Mouse (Mus musculus): ENCODE measurements around the gene Smpdl3a.

Smpdl3a gene

DNA sequence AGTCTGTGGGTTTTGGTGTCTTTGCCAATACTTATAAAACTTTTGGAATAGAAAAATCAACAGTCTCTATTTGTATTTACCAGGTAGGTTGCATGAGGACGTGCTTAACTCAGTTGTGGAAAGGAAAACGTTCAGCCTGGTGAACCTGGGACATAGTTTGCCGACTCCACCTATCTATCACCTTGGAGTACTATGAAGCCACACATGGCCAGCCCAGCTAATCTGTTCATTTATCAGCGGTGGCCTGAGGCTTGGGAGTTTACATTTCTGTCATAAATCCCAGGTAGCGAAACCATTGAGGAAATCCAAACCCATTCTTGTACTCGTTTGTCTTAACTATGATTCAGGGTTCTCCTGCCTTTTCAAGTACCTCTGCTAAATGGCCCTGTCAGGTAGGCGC, at the start of gene Smpdl3a:
TSS of gene Smpdl3a (plus strand) at position 318 of the 400 bp plus-strand sequence.
- DNase-seq (ENCODE audit: low read depth) = no peak

DNA sequence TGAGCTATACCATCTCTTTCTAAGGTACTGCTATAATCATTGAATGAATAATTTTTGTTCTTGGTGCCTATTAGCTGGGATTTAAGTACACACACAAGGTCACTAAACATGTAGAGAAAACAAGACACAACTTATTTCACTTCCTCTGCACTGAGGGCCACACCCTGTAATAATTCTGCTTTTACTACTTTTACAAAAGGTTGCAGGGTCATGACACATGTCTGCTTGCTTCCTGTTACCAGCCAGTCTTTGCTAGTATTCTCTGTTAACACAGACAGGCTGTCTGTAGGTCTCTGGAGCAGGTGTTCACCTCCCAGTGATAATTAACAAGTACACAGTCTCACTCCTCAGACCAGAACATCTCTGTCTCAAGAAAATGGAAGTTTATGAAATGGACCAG, 48.7 kb upstream of the Smpdl3a start:
- no peak for DNase-seq (ENCODE audit: low read depth)

DNA sequence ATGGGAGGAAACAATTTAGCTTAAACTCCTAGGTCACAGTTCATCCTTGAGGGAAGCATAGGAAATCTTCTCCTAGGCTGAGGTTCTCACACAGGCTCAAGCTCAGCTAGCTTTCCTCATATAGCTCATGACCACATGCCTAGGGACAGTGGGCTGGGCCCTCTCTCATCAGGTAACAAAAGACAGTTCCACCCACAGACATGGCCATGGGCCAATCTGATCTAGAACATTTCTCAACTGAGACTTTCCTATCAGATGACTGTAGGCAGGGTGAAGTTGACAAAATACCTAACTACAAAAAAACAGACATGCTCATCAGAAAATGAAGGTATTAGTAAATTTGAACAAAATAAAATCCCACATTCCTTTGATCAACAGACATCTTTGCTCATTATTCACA, 47.0 kb upstream of the Smpdl3a start:
- no peak for DNase-seq (ENCODE audit: low read depth)

DNA sequence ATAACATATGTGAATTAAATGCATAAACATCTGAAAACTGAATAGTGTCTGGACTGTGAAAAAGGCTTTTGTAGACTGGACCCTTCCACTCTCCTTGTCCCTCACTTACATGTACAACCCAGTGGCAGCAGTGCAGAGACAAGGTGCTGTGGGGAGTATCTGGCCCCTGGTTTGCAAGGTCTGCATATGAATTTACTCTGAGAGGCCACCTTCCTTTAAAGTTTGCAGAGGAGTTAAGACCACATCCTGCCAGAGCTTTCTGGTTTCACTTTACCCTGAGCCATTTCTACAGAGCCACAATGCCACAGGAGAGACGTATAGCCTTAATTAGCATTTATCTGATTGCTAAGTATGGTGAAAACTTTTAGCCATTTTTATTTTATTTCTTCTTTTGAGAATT, 40.8 kb upstream of the Smpdl3a start:
- no peak for DNase-seq (ENCODE audit: low read depth)

DNA sequence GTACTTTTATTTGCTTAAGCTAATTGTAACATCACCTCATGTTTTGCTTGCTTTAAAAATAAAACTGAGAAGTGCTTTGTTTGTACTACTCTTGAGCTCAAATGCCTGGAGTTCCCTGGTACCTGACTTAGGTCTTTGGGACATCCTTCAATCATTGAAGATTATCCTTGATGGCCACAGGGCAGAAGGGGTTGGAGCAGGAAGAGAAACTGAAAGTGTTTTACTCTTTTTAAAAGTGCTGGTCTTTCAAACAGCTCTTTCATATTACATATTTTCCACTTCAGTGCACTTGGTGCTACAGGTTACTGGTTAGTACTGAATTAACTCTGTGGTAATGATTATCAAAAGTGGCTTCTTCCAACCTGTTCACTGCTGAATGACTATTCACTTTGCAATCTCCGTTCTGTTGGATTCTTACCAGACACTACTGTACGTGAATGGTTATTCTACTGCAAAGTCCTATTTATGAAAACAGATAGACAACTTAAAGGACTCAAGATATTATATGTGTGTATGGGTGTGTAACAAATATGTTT, 38.9 kb upstream of the Smpdl3a start:
- no peak for DNase-seq (ENCODE audit: low read depth)

DNA sequence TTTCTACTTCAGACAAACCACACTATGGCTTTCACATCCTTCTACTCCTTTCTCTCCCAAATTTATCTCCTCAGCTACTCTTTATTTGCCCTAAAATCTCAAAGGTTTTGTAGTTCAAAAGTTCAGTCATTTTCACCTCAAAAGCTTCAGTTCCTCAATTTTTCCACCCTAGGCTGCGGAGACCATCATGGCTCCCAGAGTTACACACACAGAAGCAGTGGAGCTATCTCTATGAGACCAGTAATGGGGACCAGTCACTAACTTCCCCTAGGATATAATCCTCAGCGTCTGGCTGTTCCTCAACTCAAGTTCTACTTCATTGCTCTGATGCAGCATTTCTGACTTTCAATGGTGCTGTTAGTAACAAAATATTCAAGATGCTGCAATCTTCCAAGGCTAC, 35.1 kb upstream of the Smpdl3a start:
- DNase-seq (ENCODE audit: low read depth) = no peak

DNA sequence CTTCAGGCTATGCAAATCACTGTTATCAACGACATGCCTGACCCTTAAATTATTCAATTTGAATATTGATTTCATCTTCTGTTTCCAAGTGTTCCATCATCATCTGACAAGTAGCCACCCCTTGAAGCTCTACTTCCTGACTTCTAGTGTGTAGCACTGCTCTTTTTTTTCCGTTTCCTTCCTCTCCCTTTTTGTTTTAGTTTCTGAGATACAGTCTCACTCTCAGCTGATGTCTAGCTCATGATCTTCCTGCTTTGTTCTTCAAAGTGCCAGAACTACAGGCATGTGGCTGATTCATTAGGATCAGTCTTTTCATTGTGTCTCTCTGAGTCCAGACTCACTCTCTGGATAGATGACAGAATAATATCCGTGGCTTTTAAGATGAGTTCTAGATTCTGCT, 33.4 kb upstream of the Smpdl3a start:
- DNase-seq (ENCODE audit: low read depth) = no peak

DNA sequence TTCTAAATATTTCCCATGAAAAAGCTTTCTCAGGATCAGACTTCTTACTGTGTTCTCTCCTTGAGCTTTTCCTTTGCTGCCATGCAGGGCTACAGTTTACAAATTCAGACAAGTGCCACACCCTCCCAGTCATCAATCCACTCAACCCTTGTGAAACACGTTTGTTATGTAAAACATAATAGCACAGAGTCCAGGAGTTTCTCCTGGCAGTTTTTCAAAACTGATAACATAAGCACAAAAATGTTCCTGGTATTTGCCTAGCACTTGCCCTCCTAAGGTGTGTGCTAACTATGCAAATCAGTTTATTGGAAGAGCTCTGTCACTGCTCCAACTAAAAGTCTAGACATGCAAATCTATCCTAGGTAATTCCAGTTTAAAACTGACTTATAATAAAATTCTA, 31.1 kb upstream of the Smpdl3a start:
- DNase-seq (ENCODE audit: low read depth) = no peak

DNA sequence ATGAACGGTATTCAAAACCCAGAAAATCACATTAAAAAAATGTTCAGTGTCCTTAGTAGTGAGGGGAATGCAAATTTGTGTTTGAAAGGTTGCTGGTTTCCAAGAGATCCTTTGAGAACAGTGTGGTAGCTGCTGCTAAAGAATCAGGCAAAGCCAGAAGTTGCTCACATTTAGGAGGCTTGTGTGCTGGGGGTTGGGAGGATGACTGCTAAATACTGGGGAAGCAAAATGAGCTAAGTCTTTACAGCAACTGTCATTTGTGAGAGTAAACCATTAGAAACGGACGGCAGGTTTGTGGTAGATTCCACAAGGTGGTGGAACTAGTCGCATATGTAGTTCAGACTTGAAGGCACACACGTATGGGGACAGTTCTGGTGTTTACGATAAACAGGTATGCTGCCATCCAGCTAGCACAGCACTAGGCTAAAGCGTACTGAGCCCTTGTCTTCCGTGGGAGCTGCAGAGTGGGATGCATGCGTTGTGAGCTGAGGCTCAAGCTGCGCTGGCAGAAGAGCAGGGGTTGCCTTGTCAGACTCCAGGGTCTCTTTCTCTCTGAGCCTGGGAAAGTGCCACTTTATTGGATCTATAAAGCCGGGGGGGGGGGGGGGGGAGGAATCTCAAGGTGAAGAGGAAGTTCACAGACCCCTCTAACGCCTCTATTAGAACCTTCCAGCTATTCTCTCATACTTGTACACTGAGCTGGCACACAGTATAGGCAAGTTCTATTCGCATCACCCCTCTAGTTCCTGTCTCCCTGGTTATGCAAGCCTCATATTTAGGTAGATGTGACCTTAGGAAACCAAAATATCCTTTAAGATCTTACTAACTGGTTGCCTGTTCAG, 10.6 kb upstream of the Smpdl3a start:
- DNase-seq (ENCODE audit: low read depth) = no peak

DNA sequence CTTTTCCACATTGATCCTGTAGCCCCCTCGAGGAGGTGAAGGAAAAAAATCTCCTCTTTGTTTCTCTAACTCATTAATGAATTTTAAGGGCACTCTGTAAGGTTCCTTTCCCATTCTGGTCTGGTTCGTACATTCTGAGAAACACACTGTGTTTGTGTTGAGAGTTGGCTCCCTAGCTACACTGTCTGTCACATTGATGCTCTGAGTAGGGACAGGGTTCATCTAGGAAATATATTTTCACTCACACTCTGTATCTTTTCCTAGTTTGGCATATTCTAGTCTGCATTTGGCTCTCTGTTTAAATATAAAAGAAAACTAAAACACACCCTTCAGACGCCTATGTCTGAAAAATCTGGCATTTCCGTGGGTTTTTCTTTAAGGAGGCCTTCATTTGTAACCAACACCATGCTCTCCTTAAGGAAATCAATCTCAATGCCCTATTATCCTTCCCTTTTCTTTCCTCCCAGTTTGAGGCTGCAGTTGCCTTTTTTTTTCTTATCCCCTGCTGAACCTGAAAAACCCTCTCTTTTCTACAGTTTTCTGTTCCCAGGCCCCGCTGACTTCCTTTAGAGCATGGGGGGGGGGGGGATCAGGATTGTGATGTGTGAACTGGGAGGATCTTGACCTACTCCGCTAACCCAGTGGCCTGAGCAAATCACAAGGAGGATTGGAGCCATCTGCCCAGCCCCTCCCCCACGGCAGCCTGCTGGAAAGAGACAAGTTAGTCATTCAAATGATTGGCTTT, 9.8 kb upstream of the Smpdl3a start:
- peak; percentile 70 for DNase-seq (ENCODE audit: low read depth)

DNA sequence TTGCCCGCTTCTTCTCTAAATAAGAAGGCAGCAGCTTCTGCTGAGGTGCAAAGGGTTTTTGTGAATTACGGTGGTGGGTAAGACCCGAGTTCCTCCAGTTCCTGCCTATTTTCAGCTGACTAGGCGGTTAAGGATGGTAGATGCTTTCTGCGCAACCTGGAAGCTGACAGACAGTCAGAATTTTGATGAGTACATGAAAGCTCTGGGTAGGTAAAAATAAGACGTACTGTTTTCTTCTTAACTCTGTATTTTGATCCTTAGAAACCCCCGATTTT, 9.3 kb upstream of the Smpdl3a start, which contains the start of gene Fabp7:
TSS of gene Fabp7 (plus strand) at position 6 of the 275 bp plus-strand sequence.
- no peak for DNase-seq (ENCODE audit: low read depth)

DNA sequence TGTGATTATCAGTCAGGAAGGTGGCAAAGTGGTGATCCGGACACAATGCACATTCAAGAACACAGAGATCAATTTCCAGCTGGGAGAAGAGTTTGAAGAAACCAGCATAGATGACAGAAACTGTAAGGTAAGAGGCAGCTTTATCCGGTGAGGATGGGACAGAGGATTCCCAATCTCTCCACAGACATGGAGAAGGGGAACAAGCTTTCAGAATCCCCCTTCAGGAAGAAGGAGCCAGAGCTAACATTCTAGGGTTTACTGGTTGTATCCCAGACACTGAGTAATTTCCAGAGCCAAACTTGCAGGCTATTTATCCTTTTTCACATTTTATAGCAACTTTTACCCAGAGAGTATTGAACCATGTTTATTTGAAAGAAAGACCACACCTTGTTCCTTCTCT, 8.6 kb upstream of the Smpdl3a start:
- no peak for DNase-seq (ENCODE audit: low read depth)

DNA sequence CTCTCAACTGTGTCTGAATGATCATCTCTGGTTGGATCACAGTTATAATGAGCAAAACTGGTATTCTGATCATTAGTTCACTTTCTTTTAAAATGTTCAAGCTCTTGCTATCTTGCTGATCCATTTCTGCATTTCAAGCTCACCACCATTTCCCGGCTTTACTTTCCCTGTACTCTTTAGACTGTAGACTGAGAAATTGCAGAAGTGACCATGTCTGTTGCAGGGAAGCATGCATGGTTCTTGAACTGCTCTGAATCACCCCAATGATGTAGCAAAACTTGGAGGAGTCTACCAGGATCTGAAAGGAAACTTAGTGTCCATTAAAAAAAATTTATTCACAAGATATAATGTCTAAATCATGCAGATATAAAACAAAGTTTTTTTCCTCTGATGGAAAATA, 1.2 kb upstream of the Smpdl3a start:
- no peak for DNase-seq (ENCODE audit: low read depth)

DNA sequence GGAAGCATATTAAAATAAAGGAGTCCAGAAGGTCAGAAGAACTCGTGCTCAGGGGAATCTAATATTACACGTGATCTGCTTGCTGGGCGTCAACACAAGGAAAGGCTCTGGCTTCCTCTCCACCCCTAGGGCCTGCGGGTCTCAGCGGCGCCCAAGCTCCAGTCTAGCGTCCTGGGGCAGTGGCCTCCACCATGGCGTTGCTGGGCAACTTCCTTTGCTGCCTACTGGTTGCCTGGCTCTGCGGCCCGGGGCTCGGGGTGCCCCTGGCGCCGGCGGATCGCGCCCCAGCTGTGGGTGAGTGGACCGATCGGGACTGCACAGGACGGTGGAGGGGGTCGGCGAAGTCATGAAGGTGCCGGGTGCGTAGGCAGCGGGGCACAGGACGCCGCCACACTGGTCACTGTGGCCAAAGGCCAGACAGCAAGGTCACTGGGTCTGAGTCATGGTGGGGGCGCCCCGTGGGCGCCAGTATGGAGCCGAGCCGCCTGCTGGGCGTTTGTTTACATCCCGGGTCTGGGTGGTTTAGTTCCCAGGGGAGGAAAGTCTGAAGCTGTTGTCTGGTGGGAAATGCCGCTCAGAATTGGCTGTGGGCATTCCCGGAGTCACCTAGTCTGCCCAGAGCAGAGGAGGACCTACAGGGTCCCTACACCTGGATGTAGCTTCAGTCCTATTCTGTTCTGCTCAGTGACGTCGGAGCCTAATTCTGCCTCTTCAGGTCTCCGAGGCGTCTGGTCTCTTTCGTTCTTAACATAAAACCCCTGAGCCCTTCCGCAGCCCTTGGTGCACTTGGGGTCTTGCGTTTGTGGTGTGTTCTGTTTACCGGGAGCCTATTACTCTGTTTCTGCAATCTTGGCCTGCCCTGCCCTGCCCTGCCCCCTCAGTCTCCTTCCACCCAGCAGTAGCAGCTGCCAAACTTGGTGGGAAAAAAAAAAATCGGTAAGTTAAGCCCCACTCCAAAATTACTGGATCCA, 641 bp downstream of the Smpdl3a start:
- no peak for DNase-seq (ENCODE audit: low read depth)

DNA sequence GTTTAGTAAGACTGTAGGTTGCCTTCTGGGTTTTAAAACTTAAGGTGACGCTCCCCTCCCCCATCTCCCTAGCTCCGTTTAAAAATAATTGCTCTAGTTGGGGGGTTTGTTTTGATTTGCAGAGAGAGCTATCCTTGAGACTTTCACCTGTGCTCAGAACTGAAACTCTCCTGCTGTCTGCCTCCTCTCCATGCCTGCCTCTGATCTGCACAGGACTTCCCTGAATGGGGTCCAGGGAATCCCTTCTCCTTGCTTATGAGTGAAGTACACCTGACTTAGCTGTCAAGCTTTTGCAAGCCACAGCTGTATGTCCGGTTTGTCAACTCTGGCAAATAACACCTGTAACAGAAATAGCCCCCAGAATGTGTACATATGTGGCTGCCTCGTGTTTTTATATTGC, 1.4 kb downstream of the Smpdl3a start:
- DNase-seq (ENCODE audit: low read depth) = no peak

DNA sequence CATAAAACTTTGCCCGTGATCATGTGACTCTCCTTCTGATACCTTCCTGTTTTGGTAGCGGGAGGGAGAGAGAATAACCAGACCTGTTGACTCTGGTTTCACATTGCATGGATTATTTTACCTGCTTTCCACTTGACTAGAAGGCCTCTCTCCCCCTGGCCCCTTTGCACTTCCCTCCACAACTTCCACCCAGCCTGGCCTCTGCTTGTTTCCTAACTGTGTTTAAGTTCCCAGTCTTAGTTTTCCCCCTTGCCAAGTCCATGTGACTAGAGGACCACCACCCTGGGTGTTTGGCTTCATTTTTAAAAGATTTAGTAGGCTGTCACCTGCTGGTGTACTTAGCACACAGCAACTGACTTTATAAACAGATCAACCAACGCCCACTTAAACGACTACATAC, 1.9 kb downstream of the Smpdl3a start:
- DNase-seq (ENCODE audit: low read depth) = no peak

DNA sequence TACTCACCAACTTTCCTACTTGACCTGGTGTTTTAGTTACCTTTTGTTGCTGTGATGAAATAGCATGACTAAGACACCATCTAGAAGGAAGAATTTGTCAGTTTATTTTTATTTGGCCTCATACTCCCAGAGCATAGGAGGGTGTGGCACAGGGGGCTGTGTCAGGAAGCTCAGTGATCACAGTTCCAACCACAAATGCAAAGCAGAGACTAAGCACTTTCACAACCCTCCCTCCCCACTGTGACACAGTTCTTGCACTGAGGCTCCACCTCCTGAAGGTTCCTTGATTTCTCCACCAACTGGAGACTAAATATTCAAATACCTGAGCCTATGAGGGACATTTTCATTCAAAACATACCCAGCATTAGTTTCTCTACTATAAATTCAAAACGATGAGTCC, 5.4 kb downstream of the Smpdl3a start:
- no peak for DNase-seq (ENCODE audit: low read depth)

DNA sequence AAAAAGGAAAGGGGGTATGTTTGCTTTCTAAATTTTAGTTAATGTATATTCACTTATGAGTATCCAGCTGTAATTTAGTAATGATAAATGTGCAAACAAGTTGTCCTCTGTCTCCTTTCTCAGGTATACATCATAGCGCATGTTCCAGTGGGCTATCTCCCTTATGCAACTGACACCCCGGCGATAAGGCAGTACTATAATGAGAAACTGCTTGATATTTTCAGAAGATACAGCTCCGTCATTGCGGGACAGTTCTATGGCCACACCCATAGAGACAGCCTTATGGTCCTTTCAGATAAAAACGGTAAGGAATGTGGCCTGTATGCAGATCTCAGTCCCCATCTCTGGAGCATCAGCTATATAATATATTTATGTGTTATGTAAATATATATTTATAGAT, 13.6 kb downstream of the Smpdl3a start:
- DNase-seq (ENCODE audit: low read depth) = no peak

DNA sequence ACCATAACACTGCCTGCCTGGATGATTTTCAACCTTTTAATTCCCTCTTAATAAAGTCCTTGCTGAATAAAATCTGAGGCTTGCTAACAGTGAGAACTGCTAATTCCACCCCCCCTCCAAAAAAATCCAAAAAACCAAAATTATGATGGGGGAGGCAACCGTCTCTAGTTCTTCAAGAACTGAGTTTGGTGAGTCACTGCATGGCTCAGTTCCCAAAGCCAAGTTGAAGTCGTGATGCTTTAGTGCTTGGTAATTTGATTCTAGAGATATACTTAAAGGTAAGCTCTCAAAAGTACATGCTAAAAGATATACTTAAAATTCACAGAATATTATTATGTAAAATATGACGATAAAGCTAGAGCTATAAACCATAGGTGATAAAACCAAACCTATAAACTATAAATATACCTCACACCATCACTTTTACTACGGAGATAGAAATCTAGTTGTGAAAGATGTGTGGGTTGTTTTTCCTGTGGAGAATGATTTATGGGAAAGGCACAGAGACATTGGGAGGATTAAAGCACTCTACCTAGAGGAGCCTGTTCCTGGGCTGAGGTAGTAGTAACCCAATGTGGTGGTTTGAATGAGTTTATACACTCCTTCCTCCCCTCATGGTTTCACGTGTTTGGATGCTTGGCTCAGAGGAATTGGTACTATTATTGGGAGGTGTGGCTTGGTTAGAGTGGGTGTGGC, 18.2 kb downstream of the Smpdl3a start:
- peak; percentile 8 for DNase-seq (ENCODE audit: low read depth)

DNA sequence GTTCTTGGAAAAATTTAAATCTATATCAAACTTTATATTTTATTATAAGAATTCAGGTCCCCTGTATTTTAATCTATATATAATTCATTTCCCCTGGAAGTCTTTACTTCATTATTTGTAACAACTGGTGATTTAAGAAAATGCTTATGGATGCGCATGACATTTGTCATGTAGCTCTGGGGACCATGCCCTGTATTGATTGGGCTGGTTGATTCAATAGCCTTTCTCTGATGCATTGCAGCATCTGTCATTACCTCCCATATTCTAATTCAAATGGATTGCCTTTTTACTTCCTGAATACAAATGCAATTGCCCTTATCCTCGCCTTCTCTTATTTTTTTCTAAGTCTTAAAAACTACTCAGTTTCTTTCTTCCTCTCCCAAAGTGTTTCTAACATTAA, 20.2 kb downstream of the Smpdl3a start:
- DNase-seq (ENCODE audit: low read depth) = no peak

DNA sequence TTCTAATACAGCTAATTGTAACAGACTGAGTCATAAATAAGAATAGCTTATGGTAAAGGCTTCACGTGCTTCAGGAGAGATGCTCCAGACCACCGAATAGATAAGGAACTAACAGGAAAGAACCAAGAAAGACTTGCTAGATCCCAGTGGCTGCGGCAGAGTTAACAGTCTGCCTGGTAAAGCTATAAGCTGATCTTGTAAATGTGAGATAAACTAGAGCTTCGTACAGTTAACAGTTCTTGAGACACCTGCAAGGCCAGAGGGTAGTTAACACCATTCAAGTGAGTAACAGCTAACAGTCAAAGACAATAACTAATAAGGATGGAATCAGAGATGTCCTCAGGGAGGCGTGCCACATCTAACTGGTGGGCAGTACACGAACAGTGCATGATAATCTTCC, 21.7 kb downstream of the Smpdl3a start:
- no peak for DNase-seq (ENCODE audit: low read depth)

DNA sequence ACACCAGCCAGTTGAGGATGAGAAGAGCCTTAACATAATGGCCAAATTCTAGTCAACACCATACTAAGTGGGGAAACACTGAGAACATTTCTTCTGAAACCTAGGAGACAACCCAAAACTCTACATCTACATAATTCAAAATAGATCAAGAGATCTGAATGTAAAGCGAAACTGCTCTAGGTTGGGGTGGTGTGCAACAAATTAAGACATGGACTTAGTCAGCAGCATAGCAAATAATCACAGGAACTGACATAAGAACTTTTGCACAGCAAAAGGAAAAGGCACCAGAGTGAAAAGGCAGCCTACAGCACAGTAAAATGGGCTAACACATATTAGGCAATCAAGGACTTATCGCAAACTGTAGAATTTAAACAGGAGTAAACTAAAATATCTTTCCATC, 25.1 kb downstream of the Smpdl3a start:
- DNase-seq (ENCODE audit: low read depth) = no peak
